Mouse (Mus musculus): ENCODE results near the gene Pknox2. TPM values are rescaled to one million over a fixed set of nuclear protein-coding genes. Genes with fewer than 3 reads are reported as not detected.

The Pknox2 gene
- polyA plus RNA-seq, 1 experiment from 2014 or later = 33.0 TPM

DNA sequence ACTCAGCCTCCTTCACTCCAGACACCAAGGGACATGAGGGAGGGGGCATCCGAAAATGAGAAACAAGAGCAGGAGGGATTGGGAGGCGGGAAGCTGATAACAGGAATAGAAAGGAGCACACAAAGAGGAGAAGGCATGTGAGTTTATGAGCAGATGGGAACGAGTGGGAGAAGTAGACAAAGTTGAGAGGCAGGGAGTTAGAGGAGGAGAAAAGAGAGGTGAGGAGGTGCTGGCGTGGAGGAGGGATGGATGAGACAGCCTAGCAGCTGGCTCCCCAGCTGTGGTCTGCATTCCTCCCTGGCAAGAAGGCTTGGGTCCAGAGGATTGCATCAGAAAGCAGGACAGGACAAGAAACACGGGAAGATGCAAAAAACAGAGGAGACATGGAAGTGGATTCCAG lies 92.5 kb downstream of the Pknox2 start:
- WGBS = 13% methylated on average over 5 of the region's 5 CpGs
- no peaks in the 10 kb centered on the region for H3K9me3 ChIP-seq
- H3K36me3 ChIP-seq (replicated peaks) = no peaks in the 10 kb centered on the region
- peak overlapping the region; percentile 90 for H3K27ac ChIP-seq (replicated peaks)
- H3K4me1 ChIP-seq = peaks cover 59% of the 10 kb centered on the region
- H3K27me3 ChIP-seq (replicated peaks; ENCODE audit: low read depth, poor library complexity, severe bottlenecking) = no peaks in the 10 kb centered on the region
- H3K4me3 ChIP-seq = peak overlapping the region; percentile 46
- DNase-seq (ENCODE audit: low spot score) = peak; percentile 44

DNA sequence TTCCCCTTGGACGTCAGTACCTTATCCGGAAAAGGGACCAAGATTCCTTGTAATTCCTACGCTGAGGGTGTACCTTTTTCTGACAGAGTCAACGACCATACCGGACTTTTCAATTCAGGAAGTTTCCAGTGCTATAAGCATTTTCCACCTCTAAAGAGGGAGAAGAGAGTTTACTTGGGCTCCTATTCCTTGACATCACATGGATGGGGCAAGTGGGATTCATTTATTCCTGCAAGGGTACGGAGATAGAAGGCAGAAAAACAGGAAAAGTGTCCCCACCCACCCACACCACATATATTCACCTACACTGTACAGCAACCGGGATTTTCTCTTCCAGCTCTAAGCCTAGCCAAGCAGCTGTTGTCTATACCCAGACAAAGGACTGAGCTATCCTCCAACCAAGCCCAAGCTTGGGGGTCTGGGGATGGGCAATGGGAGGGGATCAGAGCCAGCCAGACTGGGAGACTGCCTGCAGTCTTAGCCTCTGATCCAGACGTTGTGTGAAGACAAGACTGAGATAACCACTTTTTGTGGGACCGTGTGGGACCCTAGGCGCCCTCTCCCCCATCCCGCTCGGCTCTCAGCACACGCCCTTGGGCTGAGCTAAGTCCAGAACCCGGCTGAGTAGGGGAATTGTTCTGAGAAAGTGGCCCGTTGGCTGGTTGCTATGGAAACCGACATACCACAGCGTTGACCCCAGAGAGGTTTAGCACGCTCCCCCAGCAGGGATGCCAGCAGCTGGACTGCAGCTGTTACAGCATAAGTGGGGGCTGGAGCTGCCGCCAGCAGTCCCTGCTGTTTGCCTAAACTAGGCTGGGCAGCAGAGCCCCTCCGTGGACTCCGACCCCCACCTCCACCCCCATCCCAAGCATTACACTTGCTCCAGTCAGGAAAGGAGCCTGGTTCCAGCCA lies 93.3 kb downstream of the Pknox2 start:
- Histone ChIP-seq H3K27ac (replicated peaks) (peak overlapping the region; percentile 90), H3K36me3 (replicated peaks) (no peaks in the 10 kb centered on the region), H3K4me1 (peaks cover 64% of the 10 kb centered on the region), H3K27me3 (replicated peaks; ENCODE audit: low read depth, poor library complexity, severe bottlenecking) (no peaks in the 10 kb centered on the region), H3K9me3 (no peaks in the 10 kb centered on the region), H3K4me3 (peak overlapping the region; percentile 46)
- DNase-seq (ENCODE audit: low spot score) = peak; percentile 92
- 12% methylated on average over 21 of the region's 21 CpGs for WGBS

DNA sequence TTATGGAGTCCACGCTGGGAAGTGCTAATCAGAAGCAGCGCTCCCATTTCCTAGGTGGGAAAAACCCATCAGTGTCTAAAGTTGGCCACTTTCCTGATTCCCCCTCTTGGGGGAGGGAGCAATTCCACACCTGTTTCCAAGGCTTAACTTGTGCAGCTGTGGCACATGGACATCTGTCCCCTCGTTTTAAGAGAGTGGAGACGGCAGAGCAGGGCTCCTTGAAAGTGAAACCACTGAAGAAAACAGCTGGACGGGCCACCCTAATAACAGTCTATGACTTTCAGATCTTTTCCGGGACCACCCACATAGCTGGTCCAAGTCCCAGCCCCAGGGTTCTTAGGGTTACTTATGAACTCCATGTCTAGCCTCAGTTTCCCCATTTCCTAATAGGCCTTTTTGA lies 94.2 kb downstream of the Pknox2 start:
- peak; percentile 47 for DNase-seq (ENCODE audit: low spot score)
- no peaks in the 10 kb centered on the region for H3K36me3 ChIP-seq (replicated peaks)
- H3K27me3 ChIP-seq (replicated peaks; ENCODE audit: low read depth, poor library complexity, severe bottlenecking) = no peaks in the 10 kb centered on the region
- peak overlapping the region; percentile 90 for H3K27ac ChIP-seq (replicated peaks)
- 30% methylated on average over 6 of the region's 6 CpGs for WGBS
- H3K9me3 ChIP-seq = no peaks in the 10 kb centered on the region
- H3K4me3 ChIP-seq = no peak overlapping the region
- H3K4me1 ChIP-seq = peaks cover 58% of the 10 kb centered on the region

DNA sequence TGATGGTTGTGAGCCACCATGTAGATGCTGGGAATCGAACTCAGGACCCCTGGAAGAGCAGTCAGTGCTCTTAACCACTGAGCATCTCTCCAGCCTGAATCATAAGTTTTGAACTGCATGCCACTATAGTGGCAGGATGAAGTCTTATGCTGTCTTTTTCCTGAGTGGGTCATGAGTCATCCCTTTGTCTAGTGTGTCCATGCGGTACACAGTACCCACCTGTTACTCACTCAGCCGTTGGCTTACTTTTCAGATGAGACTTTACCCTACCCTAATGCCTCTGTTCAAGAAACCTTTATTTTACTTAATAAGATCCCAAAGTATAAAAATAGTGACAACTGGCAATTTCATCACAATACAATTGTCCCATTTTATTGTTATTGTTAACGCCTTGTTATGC lies 95.5 kb downstream of the Pknox2 start:
- H3K4me3 ChIP-seq = no peak overlapping the region
- no peaks in the 10 kb centered on the region for H3K9me3 ChIP-seq
- H3K36me3 ChIP-seq (replicated peaks) = no peaks in the 10 kb centered on the region
- WGBS = 93% methylated on average over 4 of the region's 4 CpGs
- peaks cover 57% of the 10 kb centered on the region for H3K4me1 ChIP-seq
- H3K27me3 ChIP-seq (replicated peaks; ENCODE audit: low read depth, poor library complexity, severe bottlenecking) = no peaks in the 10 kb centered on the region
- DNase-seq (ENCODE audit: low spot score) = no peak
- no peak overlapping the region for H3K27ac ChIP-seq (replicated peaks)

DNA sequence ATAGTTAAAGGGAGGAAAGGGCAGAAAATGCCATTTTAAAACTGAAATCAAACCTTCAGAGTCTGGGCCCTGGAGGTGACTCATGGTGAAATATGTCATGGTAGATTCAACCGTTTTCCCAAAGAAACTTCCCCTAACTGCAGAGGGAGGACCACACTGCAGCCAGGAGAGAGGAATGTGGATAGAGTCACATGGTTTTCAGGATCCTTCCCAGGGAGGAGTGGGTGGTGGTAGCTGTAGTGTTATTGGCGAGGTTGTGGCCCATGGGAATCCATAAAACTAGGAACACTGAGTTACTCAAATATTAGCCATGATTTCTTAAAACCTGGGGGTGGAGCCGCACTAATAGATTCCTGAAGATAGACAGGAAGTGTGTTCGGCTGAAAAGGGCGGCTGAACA lies 99.7 kb downstream of the Pknox2 start:
- Histone ChIP-seq H3K27ac (replicated peaks) (no peak overlapping the region), H3K27me3 (replicated peaks; ENCODE audit: low read depth, poor library complexity, severe bottlenecking) (no peaks in the 10 kb centered on the region), H3K36me3 (replicated peaks) (no peaks in the 10 kb centered on the region), H3K4me1 (peaks cover 27% of the 10 kb centered on the region), H3K9me3 (no peaks in the 10 kb centered on the region), H3K4me3 (no peak overlapping the region)
- DNase-seq (ENCODE audit: low spot score) = no peak
- WGBS = 65% methylated on average over 5 of the region's 5 CpGs

DNA sequence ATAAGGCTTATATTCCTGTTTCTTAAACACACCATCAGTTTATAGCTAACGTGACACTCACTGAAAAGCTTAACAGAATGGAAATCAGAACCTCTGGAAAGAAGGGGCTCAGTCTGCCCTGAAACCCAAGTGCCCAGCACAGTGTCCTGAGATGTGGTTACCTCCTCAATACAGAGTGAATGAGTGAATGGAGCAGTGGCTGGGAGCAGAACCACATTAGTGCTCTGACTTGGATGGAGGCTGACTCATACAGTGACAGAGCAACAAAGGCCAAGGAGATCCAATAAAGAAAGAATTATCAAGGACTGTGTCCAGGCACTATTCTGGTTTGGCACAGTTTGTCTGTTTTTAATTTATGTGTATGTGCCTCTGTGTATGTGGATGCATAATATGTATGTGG lies 101.3 kb downstream of the Pknox2 start:
- H3K27ac ChIP-seq (replicated peaks) = no peak overlapping the region
- no peak for DNase-seq (ENCODE audit: low spot score)
- H3K4me3 ChIP-seq = no peak overlapping the region
- H3K9me3 ChIP-seq = no peaks in the 10 kb centered on the region
- no peaks in the 10 kb centered on the region for H3K36me3 ChIP-seq (replicated peaks)
- H3K27me3 ChIP-seq (replicated peaks; ENCODE audit: low read depth, poor library complexity, severe bottlenecking) = no peaks in the 10 kb centered on the region
- H3K4me1 ChIP-seq = peaks cover 24% of the 10 kb centered on the region
- WGBS = 91% methylated on average over 1 of the region's 1 CpGs

DNA sequence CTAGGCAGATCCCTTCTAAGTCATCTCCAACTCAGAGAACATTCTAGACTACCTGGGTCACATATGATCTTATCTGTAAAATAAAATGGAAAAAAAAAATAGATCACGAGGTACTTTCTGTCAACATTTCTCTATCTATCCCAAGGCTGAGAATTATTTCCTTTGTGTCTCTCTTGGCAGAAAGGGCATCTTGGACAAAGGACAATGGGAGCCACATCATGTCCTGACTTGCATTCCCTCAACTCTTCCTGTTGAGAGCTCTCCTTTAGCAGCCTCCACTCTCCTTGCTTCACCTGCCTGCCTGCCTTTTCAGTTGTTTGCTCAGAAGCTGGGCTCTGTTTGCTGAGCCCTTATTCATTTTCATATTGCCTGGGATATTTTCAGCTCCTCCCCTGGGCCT lies 103.0 kb downstream of the Pknox2 start:
- Histone ChIP-seq H3K27ac (replicated peaks) (no peak overlapping the region), H3K9me3 (no peaks in the 10 kb centered on the region), H3K4me3 (no peak overlapping the region), H3K36me3 (replicated peaks) (no peaks in the 10 kb centered on the region), H3K27me3 (replicated peaks; ENCODE audit: low read depth, poor library complexity, severe bottlenecking) (no peaks in the 10 kb centered on the region), H3K4me1 (peaks cover 24% of the 10 kb centered on the region)
- no peak for DNase-seq (ENCODE audit: low spot score)
- 82% methylated on average over 1 of the region's 1 CpGs for WGBS

DNA sequence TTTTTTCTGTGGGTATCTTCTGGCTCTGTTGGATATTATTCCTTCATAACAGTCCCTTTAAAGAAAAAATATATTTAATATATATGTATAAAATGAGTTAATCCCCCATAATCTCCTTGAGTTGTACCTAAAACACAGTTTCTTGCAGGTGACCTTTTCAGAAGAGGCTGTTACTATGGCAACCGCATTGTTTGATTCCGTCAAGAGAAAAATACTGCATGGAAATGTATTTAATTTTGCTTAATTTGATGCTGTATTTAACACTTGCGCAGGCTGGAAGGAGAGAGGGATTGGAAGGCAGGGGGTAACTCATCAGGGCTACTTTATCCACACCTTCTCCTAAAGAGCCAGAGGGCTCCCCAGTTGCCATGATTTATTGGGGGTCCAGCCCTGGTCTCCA lies 108.3 kb downstream of the Pknox2 start:
- Histone ChIP-seq H3K27ac (replicated peaks) (no peak overlapping the region), H3K36me3 (replicated peaks) (peaks cover 12% of the 10 kb centered on the region), H3K27me3 (replicated peaks; ENCODE audit: low read depth, poor library complexity, severe bottlenecking) (no peaks in the 10 kb centered on the region), H3K9me3 (peaks cover 6% of the 10 kb centered on the region; the same call in 1 of the 2 replicates), H3K4me1 (peaks cover 42% of the 10 kb centered on the region), H3K4me3 (no peak overlapping the region)
- no peak for DNase-seq (ENCODE audit: low spot score)
- 92% methylated on average over 3 of the region's 3 CpGs for WGBS

DNA sequence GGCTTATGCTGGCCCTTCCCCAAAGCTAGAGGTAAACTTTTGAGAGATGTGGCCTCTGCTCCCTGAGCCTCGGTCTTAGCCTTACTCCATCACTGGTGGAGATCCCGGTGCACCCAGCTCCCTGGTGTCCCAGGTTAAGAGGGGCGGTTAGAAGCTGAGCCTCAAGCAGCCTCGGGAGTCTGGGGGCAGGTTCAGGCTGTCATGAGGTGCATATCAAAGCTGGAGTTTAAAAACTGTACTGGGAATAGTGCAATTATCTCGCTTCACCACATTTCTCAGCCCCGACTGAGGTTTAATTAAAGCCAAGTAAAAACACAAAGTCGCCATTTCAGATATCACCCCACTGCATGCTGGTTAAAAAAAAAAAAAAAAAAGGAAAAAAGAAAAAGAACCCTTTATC lies 108.8 kb downstream of the Pknox2 start:
- peaks cover 6% of the 10 kb centered on the region; the same call in 1 of the 2 replicates for H3K9me3 ChIP-seq
- H3K27ac ChIP-seq (replicated peaks) = peak overlapping the region; percentile 35
- H3K4me1 ChIP-seq = peaks cover 45% of the 10 kb centered on the region
- DNase-seq (ENCODE audit: low spot score) = no peak
- H3K4me3 ChIP-seq = no peak overlapping the region
- H3K36me3 ChIP-seq (replicated peaks) = peaks cover 15% of the 10 kb centered on the region
- H3K27me3 ChIP-seq (replicated peaks; ENCODE audit: low read depth, poor library complexity, severe bottlenecking) = no peaks in the 10 kb centered on the region
- WGBS = 55% methylated on average over 7 of the region's 7 CpGs

DNA sequence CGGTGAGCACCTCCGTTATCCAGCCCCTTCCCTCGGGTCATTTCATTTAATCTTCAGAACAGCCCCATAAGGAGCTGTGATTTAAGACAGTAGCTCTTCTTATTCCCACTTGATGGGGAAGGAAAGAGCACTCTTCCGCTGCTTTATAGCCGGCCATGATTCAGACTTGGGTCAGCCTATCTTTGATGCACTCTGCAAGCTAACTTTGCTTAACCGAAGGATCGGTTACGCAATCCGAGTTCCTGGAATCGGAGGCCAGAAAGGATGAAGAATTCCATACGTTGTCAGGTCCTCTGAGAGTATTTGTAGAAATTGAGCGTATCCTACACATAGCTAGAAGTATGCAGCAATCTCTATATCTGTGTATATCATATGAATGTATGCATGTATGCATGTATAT lies 109.8 kb downstream of the Pknox2 start:
- Histone ChIP-seq H3K36me3 (replicated peaks) (peaks cover 15% of the 10 kb centered on the region), H3K9me3 (peaks cover 6% of the 10 kb centered on the region; the same call in 1 of the 2 replicates), H3K27me3 (replicated peaks; ENCODE audit: low read depth, poor library complexity, severe bottlenecking) (no peaks in the 10 kb centered on the region), H3K4me1 (peaks cover 45% of the 10 kb centered on the region), H3K4me3 (no peak overlapping the region), H3K27ac (replicated peaks) (no peak overlapping the region)
- no peak for DNase-seq (ENCODE audit: low spot score)
- WGBS = 82% methylated on average over 12 of the region's 12 CpGs

DNA sequence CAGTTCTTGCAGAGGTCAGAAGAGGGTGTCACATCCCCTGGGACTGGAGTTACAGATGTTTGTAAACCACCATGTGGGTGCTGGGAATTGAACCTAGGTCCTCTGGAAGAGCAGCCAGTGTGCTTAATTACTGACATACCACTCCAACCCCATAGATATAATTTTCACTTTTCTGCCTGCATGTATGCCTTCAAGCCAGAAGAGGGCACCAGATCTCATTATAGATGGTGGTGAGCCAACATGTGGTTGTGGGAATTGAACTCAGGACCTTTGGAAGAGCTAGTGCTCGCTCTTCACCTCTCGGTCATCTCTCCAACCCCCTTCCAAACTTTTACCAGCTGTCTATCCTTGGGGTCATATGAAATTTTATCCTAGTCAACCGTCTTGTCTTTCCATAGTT lies 112.0 kb downstream of the Pknox2 start:
- Histone ChIP-seq H3K36me3 (replicated peaks) (peaks cover 15% of the 10 kb centered on the region), H3K9me3 (peaks cover 6% of the 10 kb centered on the region; the same call in 1 of the 2 replicates), H3K27ac (replicated peaks) (no peak overlapping the region), H3K4me1 (peaks cover 60% of the 10 kb centered on the region), H3K27me3 (replicated peaks; ENCODE audit: low read depth, poor library complexity, severe bottlenecking) (no peaks in the 10 kb centered on the region), H3K4me3 (no peak overlapping the region)
- DNase-seq (ENCODE audit: low spot score) = no peak
- WGBS = 93% methylated on average over 3 of the region's 3 CpGs

DNA sequence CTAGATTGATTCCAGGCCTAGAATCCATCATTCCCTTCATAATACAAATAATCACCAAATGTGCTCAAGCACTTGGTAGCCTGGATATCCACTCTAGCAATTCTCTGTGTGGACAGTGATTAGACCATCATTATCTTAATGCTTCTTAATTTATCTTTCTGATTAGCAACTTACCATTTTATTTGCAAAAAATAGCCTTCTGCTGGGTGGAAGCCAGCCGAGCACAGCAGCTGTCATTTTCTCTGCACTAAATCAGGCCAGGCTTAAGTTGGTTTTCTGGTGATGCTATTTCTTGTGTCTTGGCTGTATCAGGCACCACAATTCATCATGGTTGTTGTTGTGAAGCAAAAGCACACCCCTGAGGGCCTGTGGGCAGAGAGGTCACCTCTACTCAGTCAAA lies 112.9 kb downstream of the Pknox2 start:
- no peaks in the 10 kb centered on the region for H3K27me3 ChIP-seq (replicated peaks; ENCODE audit: low read depth, poor library complexity, severe bottlenecking)
- peaks cover 6% of the 10 kb centered on the region; the same call in 1 of the 2 replicates for H3K9me3 ChIP-seq
- no peak overlapping the region; the same call in 1 of the 2 replicates for H3K27ac ChIP-seq (replicated peaks)
- no peak for DNase-seq (ENCODE audit: low spot score)
- H3K4me1 ChIP-seq = peaks cover 67% of the 10 kb centered on the region
- 63% methylated on average over 1 of the region's 1 CpGs for WGBS
- H3K36me3 ChIP-seq (replicated peaks) = peaks cover 15% of the 10 kb centered on the region
- no peak overlapping the region for H3K4me3 ChIP-seq
